Mouse (Mus musculus) E14TG2a.4 (cell line): ENCODE measurements around the gene Slc16a12.

Experiments used
- CTCF ChIP-seq: conservative IDR thresholded peaks from 2 replicates; pipeline ENCODE4 v1.5.1; 2014; ENCODE audit warnings: low read length
- POU5F1 ChIP-seq: IDR thresholded peaks from 2 replicates; pipeline ENCODE4 v1.6.1; 2014; ENCODE audit warnings: low read length, borderline replicate concordance

DNA sequence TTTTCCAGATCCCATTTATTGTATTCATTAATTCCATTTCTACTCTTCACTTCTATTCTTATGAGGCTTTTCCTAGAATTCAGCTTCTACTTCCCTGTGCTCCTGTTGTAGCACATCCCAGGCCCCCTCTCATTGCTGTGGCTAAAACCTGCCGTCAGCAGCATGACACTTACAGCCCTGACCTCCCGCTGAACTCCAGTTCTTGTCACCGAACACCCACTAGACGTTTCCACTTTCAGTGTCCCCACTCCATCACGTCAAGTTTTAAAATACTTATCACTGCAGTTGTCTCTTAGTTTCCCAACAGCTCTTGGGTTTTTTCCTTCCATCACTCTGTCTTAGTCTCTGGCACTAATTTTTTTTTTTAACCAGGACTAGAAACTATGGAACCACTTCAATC, 6.2 kb upstream of the Slc16a12 start:
- TF ChIP-seq CTCF (no peak), POU5F1 (no peak)
